ENCODE assay signal across 27 mouse cellular contexts in genomic region chr10:41677396-41677795, GRCm38 (mm10). TPM values are rescaled to one million over a fixed set of nuclear protein-coding genes. Genes with fewer than 3 reads are reported as not detected.
DNase-seq lines count a peak whose midpoint lies in the region; ATAC-seq lines count a peak whose summit lies in the region.
"Had no signal": no experiment of that assay in that cellular context is flagged by ENCODE, and none has a peak within 500 bp of the region (broad histone marks: within the 10 kb centered on the region; RNA-seq: fewer than 3 reads in every experiment).

No protein-coding gene starts in this region.

- no peak for ATAC-seq in kidney, embryonic 15.5 days (replicated peaks; ENCODE audit: low FRiP score)
- ATAC-seq: forebrain, embryonic 13.5 days; midbrain, embryonic 16.5 days had no signal

- 61% methylated on average over 8 of the region's 8 CpGs for WGBS in kidney, embryonic 15.5 days

- H3K9me3 ChIP-seq in kidney, embryonic 15.5 days (replicated peaks), result no peaks in the 10 kb centered on the region
- H3K9me3 ChIP-seq: forebrain, embryonic 13.5 days; G1E; hindbrain, embryonic 13.5 days; limb, embryonic 13.5 days; liver, embryonic 13.5 days; neural tube, embryonic 13.5 days had no signal

- H3K4me1 ChIP-seq in kidney, embryonic 15.5 days, result peaks cover 17% of the 10 kb centered on the region
- H3K4me1 ChIP-seq: liver, embryonic 13.5 days had no signal

- H3K36me3 ChIP-seq in kidney, embryonic 15.5 days, result no peaks in the 10 kb centered on the region
- H3K36me3 ChIP-seq: G1E; hindbrain, embryonic 13.5 days; limb, embryonic 13.5 days; liver, embryonic 13.5 days; neural tube, embryonic 13.5 days had no signal

- no peaks in the 10 kb centered on the region for H3K27me3 ChIP-seq in kidney, embryonic 15.5 days
- H3K27me3 ChIP-seq: CH12.LX; forebrain, embryonic 13.5 days; limb, embryonic 13.5 days; liver, embryonic 13.5 days; neural tube, embryonic 13.5 days had no signal

- peak; percentile 45 for DNase-seq in cerebellum, adult 11-12 months
- DNase-seq in cerebellum, postnatal 25 days, result no peak
- DNase-seq in kidney, adult 8-10 months, result peak; percentile 36 to 41
- DNase-seq in MN1 (ENCODE audit: low spot score), result peak; percentile 23
- peak; percentile 34 to 67 for DNase-seq in kidney, postnatal 36 days
- DNase-seq in heart, postnatal 36 days, result no peak
- DNase-seq: adrenal gland, postnatal 36 days; B cell, adult 2 months; gastrocnemius, postnatal 36 days; heart, adult 2 months; liver, embryonic 13.5 days; lung, embryonic 14.5 days; lung, postnatal 4 days; right cerebral cortex, adult 18-20 months; right cerebral cortex, postnatal 4 days; thymus, adult 18-20 months; thymus, postnatal 36 days had no signal

- no peak overlapping the region for H3K4me2 ChIP-seq in kidney, embryonic 15.5 days
- H3K4me2 ChIP-seq: forebrain, embryonic 13.5 days; hindbrain, embryonic 13.5 days; limb, embryonic 13.5 days; liver, embryonic 13.5 days; lung, embryonic 14.5 days; neural tube, embryonic 13.5 days had no signal

- intact Hi-C loops in heart, postnatal 36 days (cut with DNase I), result no loop called here

- H3K27ac ChIP-seq in kidney, embryonic 15.5 days, result no peak overlapping the region
- H3K27ac ChIP-seq: heart, adult 2 months; hindbrain, embryonic 13.5 days; kidney, postnatal 0 days; limb, embryonic 13.5 days; liver, embryonic 13.5 days; neural tube, embryonic 13.5 days had no signal

- H3K9ac ChIP-seq in kidney, embryonic 15.5 days, result no peak overlapping the region
- H3K9ac ChIP-seq: forebrain, embryonic 13.5 days; hindbrain, embryonic 13.5 days; limb, embryonic 13.5 days; liver, embryonic 13.5 days; lung, embryonic 14.5 days; neural tube, embryonic 13.5 days had no signal

- H3K4me3 ChIP-seq in kidney, embryonic 15.5 days (replicated peaks), result no peak overlapping the region
- H3K4me3 ChIP-seq: forebrain, embryonic 13.5 days; heart, adult 2 months; hindbrain, embryonic 13.5 days; limb, embryonic 13.5 days; liver, embryonic 13.5 days; myocyte; neural tube, embryonic 13.5 days had no signal

RNA-seq across cellular contexts. Expression of gene Ccdc162, which starts 39.0 kb away (rescaled TPM):
- 0.47 and 0.75 TPM in 2 replicates for polyA plus RNA-seq in kidney, embryonic 15.5 days (2015; fragmentation: Nextera tagmentation; extraction: Ambion mirVana)
- total RNA-seq in heart, postnatal 36 days (2021), result under 1 TPM; 0.36 to 0.38 TPM
- polyA plus RNA-seq: G1E had no signal

Comparison
In these comparisons a context has a peak if more than half of its experiments do, and no peak if none do; other contexts are left out.
1. DNase-seq: peak in cerebellum, adult 11-12 months (single experiment), kidney, adult 8-10 months (2 of 2), MN1 (single experiment) and kidney, postnatal 36 days (2 of 2); none in cerebellum, postnatal 25 days (0 of 2) and heart, postnatal 36 days (0 of 2).